In the genomic region with DNA sequence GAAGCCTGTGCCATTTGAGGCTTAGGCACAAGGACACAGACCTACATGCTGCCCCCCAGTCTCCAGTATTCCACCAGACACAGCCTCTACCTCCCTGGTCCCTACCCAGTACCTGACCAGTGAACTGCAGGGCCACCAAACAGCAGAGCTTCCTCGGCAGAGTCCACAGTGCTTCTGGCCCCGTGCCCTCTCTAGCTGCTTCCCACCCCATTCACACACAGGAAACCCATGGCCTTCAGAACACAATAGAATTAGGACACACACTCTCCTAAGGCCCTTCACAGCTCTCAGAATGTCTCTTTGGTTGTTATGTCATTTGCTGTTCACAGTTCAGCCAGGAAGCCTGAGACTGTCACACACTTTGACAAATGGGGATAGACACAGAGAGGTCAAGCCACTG, we compare ENCODE assay signal across 8 mouse cellular contexts. TPM values are rescaled to one million over a fixed set of nuclear protein-coding genes. Genes with fewer than 3 reads are reported as not detected.
DNase-seq lines count a peak whose midpoint lies in the region; ATAC-seq and TF ChIP-seq lines count a peak whose summit lies in the region.

A gene (minus strand): TSS at position 158 of the 400 bp plus-strand sequence.

- TF ChIP-seq CTCF in kidney, postnatal 0 days (IDR thresholded peaks at IDR 0.05; ENCODE audit: low read depth): no peak
- no peak for TF ChIP-seq CTCF in lung, postnatal 0 days (IDR thresholded peaks at IDR 0.05)

- DNase-seq in adrenal gland, adult 2 months: no peak
- DNase-seq in adrenal gland, postnatal 25 days: no peak
- DNase-seq in embryonic facial prominence, embryonic 11.5 days (ENCODE audit: low spot score): no peak
- DNase-seq in kidney, postnatal 0 days (ENCODE audit: low spot score): peak; percentile 36
- peak; percentile 36 for DNase-seq in lung, postnatal 0 days (ENCODE audit: low spot score)
- DNase-seq in thymus, postnatal 14 days: no peak

- H3K36me3 ChIP-seq in embryonic facial prominence, embryonic 11.5 days (replicated peaks; ENCODE audit: control insufficient read depth, insufficient read depth, low read depth, low read length): no peaks in the 10 kb centered on the region
- peaks cover 13% of the 10 kb centered on the region; the same call in 1 of the 2 replicates for H3K36me3 ChIP-seq in heart, embryonic 11.5 days (ENCODE audit: control insufficient read depth, insufficient read depth, low read length)
- no peaks in the 10 kb centered on the region for H3K36me3 ChIP-seq in kidney, postnatal 0 days (ENCODE audit: insufficient read depth, low read length)
- no peaks in the 10 kb centered on the region for H3K36me3 ChIP-seq in lung, postnatal 0 days (ENCODE audit: insufficient read depth, low read length)

- peaks cover 27% of the 10 kb centered on the region for H3K27me3 ChIP-seq in embryonic facial prominence, embryonic 11.5 days (ENCODE audit: control insufficient read depth, insufficient read depth, low read length)
- H3K27me3 ChIP-seq in heart, embryonic 11.5 days (ENCODE audit: control insufficient read depth, insufficient read depth, low read length): peaks cover 36% of the 10 kb centered on the region
- H3K27me3 ChIP-seq in kidney, postnatal 0 days (ENCODE audit: insufficient read depth, low read length): peaks cover 29% of the 10 kb centered on the region
- peaks cover 42% of the 10 kb centered on the region for H3K27me3 ChIP-seq in lung, postnatal 0 days (replicated peaks; ENCODE audit: insufficient read depth, low read length)

- H3K27ac ChIP-seq in embryonic facial prominence, embryonic 11.5 days (replicated peaks; ENCODE audit: low read depth, low read length): no peak within 1 kb of the TSS
- no peak within 1 kb of the TSS; the same call in 1 of the 2 replicates for H3K27ac ChIP-seq in heart, embryonic 11.5 days (ENCODE audit: low read depth, low read length)
- no peak within 1 kb of the TSS for H3K27ac ChIP-seq in kidney, postnatal 0 days
- H3K27ac ChIP-seq in lung, postnatal 0 days (ENCODE audit: low read length): no peak within 1 kb of the TSS

- 60% methylated on average over 2 of the region's 2 CpGs for WGBS in embryonic facial prominence, embryonic 11.5 days
- 53% methylated on average over 2 of the region's 2 CpGs for WGBS in heart, embryonic 11.5 days (ENCODE audit: insufficient replicate concordance)
- 65% methylated on average over 2 of the region's 2 CpGs for WGBS in kidney, postnatal 0 days
- WGBS in lung, postnatal 0 days: 58% methylated on average over 2 of the region's 2 CpGs

- no peak for ATAC-seq in embryonic facial prominence, embryonic 11.5 days (replicated peaks; ENCODE audit: insufficient number of reproducible peaks, low FRiP score, low TSS enrichment, low read depth)
- no peak for ATAC-seq in heart, embryonic 11.5 days (replicated peaks; ENCODE audit: insufficient number of reproducible peaks, low FRiP score, low TSS enrichment)
- ATAC-seq in kidney, postnatal 0 days (replicated peaks; ENCODE audit: low FRiP score, low read depth): no peak
- peak; percentile 58 for ATAC-seq in lung, postnatal 0 days
- no peak for ATAC-seq in granulocyte monocyte progenitor cell, adult 5-6 weeks (replicated peaks; ENCODE audit: poor library complexity, severe bottlenecking)

- no peak within 1 kb of the TSS for H3K9ac ChIP-seq in embryonic facial prominence, embryonic 11.5 days (replicated peaks; ENCODE audit: low read length)
- no peak within 1 kb of the TSS for H3K9ac ChIP-seq in heart, embryonic 11.5 days (ENCODE audit: low read depth, low read length)
- no peak within 1 kb of the TSS for H3K9ac ChIP-seq in kidney, postnatal 0 days (ENCODE audit: low read depth, low read length)
- H3K9ac ChIP-seq in lung, postnatal 0 days (replicated peaks; ENCODE audit: low read depth): no peak within 1 kb of the TSS

- no peak within 1 kb of the TSS for H3K4me3 ChIP-seq in embryonic facial prominence, embryonic 11.5 days (ENCODE audit: low read depth, low read length)
- no peak within 1 kb of the TSS for H3K4me3 ChIP-seq in heart, embryonic 11.5 days (ENCODE audit: low read depth, low read length)
- H3K4me3 ChIP-seq in kidney, postnatal 0 days (replicated peaks; ENCODE audit: low read depth, low read length): no peak within 1 kb of the TSS
- H3K4me3 ChIP-seq in lung, postnatal 0 days (ENCODE audit: low read depth, low read length): no peak within 1 kb of the TSS

- TF ChIP-seq EP300 in lung, postnatal 0 days (IDR thresholded peaks at IDR 0.05): no peak

- H3K9me3 ChIP-seq in embryonic facial prominence, embryonic 11.5 days (replicated peaks; ENCODE audit: control insufficient read depth, low read length): peaks cover 10% of the 10 kb centered on the region
- peaks cover 28% of the 10 kb centered on the region for H3K9me3 ChIP-seq in heart, embryonic 11.5 days (replicated peaks; ENCODE audit: control insufficient read depth, low read length)
- peaks cover 12% of the 10 kb centered on the region; the same call in 1 of the 2 replicates for H3K9me3 ChIP-seq in kidney, postnatal 0 days (replicated peaks; ENCODE audit: low read length)
- no peaks in the 10 kb centered on the region for H3K9me3 ChIP-seq in lung, postnatal 0 days (ENCODE audit: low read length)

- H3K4me1 ChIP-seq in embryonic facial prominence, embryonic 11.5 days (ENCODE audit: control insufficient read depth, insufficient read depth, low read length): no peaks in the 10 kb centered on the region
- peaks cover 3% of the 10 kb centered on the region; the same call in 1 of the 2 replicates for H3K4me1 ChIP-seq in heart, embryonic 11.5 days (ENCODE audit: control insufficient read depth, insufficient read depth, low read length)
- 0 out of 2 replicates have a peak, but pooled peaks cover 7% of the 10 kb centered on the region for H3K4me1 ChIP-seq in kidney, postnatal 0 days (replicated peaks; ENCODE audit: insufficient read depth, low read length)
- H3K4me1 ChIP-seq in lung, postnatal 0 days (ENCODE audit: insufficient read depth, low read depth, low read length): no peaks in the 10 kb centered on the region

- H3K4me2 ChIP-seq in embryonic facial prominence, embryonic 11.5 days (ENCODE audit: low read depth, low read length): no peak within 1 kb of the TSS
- peak within 1 kb of the TSS; percentile 76; the same call in 1 of the 2 replicates for H3K4me2 ChIP-seq in heart, embryonic 11.5 days
- no peak within 1 kb of the TSS for H3K4me2 ChIP-seq in kidney, postnatal 0 days (ENCODE audit: low read length)
- no peak within 1 kb of the TSS for H3K4me2 ChIP-seq in lung, postnatal 0 days (replicated peaks; ENCODE audit: low read depth, low read length)

RNA-seq across cellular contexts. Expression of the gene that starts here (rescaled TPM):
- total RNA-seq in adrenal gland, adult 2 months (2021): 10 to 100 TPM in 1 of 2 experiments, 1 to 10 TPM in 1; 8.6 to 13.1 TPM
- 22.4 and 32.0 TPM in 2 replicates for polyA plus RNA-seq in adrenal gland, adult 2 months (2012; rRNA removed)
- 6.7 and 7.9 TPM in 2 replicates for total RNA-seq in adrenal gland, postnatal 25 days (2021)
- polyA plus RNA-seq in embryonic facial prominence, embryonic 11.5 days (2014; fragmentation: Nextera tagmentation; extraction: Ambion mirVana): 313 and 355 TPM in 2 replicates
- 1,098 and 1,138 TPM in 2 replicates for polyA plus RNA-seq in heart, embryonic 11.5 days (2014; fragmentation: Nextera tagmentation; extraction: Ambion mirVana)
- polyA plus RNA-seq in kidney, postnatal 0 days (2015; fragmentation: Nextera tagmentation; extraction: Ambion mirVana): 297 and 337 TPM in 2 replicates
- polyA plus RNA-seq in lung, postnatal 0 days (2015; fragmentation: Nextera tagmentation; extraction: Ambion mirVana): 131 and 135 TPM in 2 replicates
- not detected in 2 replicates for total RNA-seq in granulocyte monocyte progenitor cell, adult 5-6 weeks (2014; fragmentation: Nextera tagmentation)
- total RNA-seq in granulocyte monocyte progenitor cell, adult 5-6 weeks (2017): 2.5 TPM in 1 of 2 replicates, not detected in the other

Comparison
In these comparisons a context has a peak if more than half of its experiments do, and no peak if none do; other contexts are left out.
1. DNase-seq: peak in kidney, postnatal 0 days (single experiment) and lung, postnatal 0 days (single experiment); none in adrenal gland, adult 2 months (single experiment), adrenal gland, postnatal 25 days (single experiment), embryonic facial prominence, embryonic 11.5 days (single experiment) and thymus, postnatal 14 days (single experiment).